Mouse (Mus musculus) myocyte (in vitro differentiated cells): ENCODE measurements around the gene Synpr. TPM values are rescaled to one million over a fixed set of nuclear protein-coding genes. Genes with fewer than 3 reads are reported as not detected.

Source experiments
- H3K27me3 ChIP-seq: one replicate; pipeline ENCODE4 v1.6.1; 2011; ENCODE audit not compliant: control insufficient read depth, insufficient read depth, insufficient read length
- H3K36me3 ChIP-seq: one replicate; pipeline ENCODE4 v1.6.1; 2011; ENCODE audit not compliant: control insufficient read depth, insufficient read depth
- H3K4me2 ChIP-seq: one replicate; pipeline ENCODE4 v1.6.1; 2011; ENCODE audit warnings: low read depth, control low read depth
- H3K4me3 ChIP-seq: one replicate; pipeline ENCODE4 v1.5.1; 2011; ENCODE audit warnings: mild to moderate bottlenecking, control low read depth, moderate library complexity
- H3K79me2 ChIP-seq: one replicate; pipeline ENCODE4 v1.6.1; 2011; ENCODE audit not compliant: control insufficient read depth, insufficient read depth
- H3ac ChIP-seq: one replicate; pipeline ENCODE4 v1.6.1; 2011; ENCODE audit not compliant: control insufficient read depth, insufficient read length
- CEBPB ChIP-seq: IDR thresholded peaks from 2 replicates; pipeline ENCODE4 v1.6.1; 2011; ENCODE audit warnings: mild to moderate bottlenecking, moderate library complexity; ENCODE audit not compliant: poor library complexity, insufficient read depth, severe bottlenecking
- E2F4 ChIP-seq: IDR thresholded peaks from one replicate; pipeline ENCODE4 v1.6.1; 2011; ENCODE audit warnings: mild to moderate bottlenecking, control low read depth, moderate library complexity; ENCODE audit not compliant: insufficient read depth
- MAX ChIP-seq: IDR thresholded peaks from one replicate; pipeline ENCODE4 v1.6.1; 2011; ENCODE audit warnings: low read depth, mild to moderate bottlenecking, control low read depth
- MYOD1 ChIP-seq, 3 experiments: IDR thresholded peaks; one replicate each; pipeline ENCODE4 v1.6.1; 2011; ENCODE audit warnings: control low read depth in 2 of 3, low read depth in 2 of 3, mild to moderate bottlenecking in 2 of 3, moderate library complexity in 1 of 3; ENCODE audit not compliant: insufficient read length in 2 of 3, control insufficient read depth in 1 of 3
- MYOG ChIP-seq, 3 experiments: IDR thresholded peaks; one replicate each; pipeline ENCODE4 v1.6.1; 2011; ENCODE audit warnings: control low read depth in 2 of 3, low read depth in 2 of 3, mild to moderate bottlenecking in 2 of 3; ENCODE audit not compliant: insufficient read length in 2 of 3, control insufficient read depth in 1 of 3, insufficient read depth in 1 of 3
- POLR2A ChIP-seq: IDR thresholded peaks from one replicate; pipeline ENCODE4 v1.6.1; 2011; ENCODE audit warnings: low read depth, mild to moderate bottlenecking, control low read depth, moderate library complexity; ENCODE audit not compliant: insufficient read length
- POLR2AphosphoS2 ChIP-seq: IDR thresholded peaks from one replicate; pipeline ENCODE4 v1.6.1; 2011; ENCODE audit warnings: low read depth, control low read depth; ENCODE audit not compliant: insufficient read length
- REST ChIP-seq: IDR thresholded peaks from one replicate; pipeline ENCODE4 v1.6.1; 2011; ENCODE audit warnings: mild to moderate bottlenecking, control low read depth, moderate library complexity; ENCODE audit not compliant: insufficient read depth, insufficient read length
- SRF ChIP-seq: IDR thresholded peaks from one replicate; pipeline ENCODE4 v1.6.1; 2011; ENCODE audit warnings: low read depth; ENCODE audit not compliant: control insufficient read depth, insufficient read length
- TCF12 ChIP-seq: IDR thresholded peaks from one replicate; pipeline ENCODE4 v1.6.1; 2011; ENCODE audit warnings: mild to moderate bottlenecking, control low read depth; ENCODE audit not compliant: poor library complexity, insufficient read depth, severe bottlenecking
- TCF3 ChIP-seq: IDR thresholded peaks from one replicate; pipeline ENCODE4 v1.6.1; 2011; ENCODE audit warnings: low read depth, control low read depth; ENCODE audit not compliant: insufficient read length
- USF1 ChIP-seq: IDR thresholded peaks from one replicate; pipeline ENCODE4 v1.6.1; 2011; ENCODE audit warnings: low read depth, mild to moderate bottlenecking, control low read depth, moderate library complexity
- polyA plus RNA-seq: library from polyadenylated mRNA; unstranded; fragments of >200 nt; fragmentation: generic; extraction: Trizol; gene quantifications from one replicate; pipeline ENCODE4 v1.2.1, GENCODE M21; 2012; ENCODE audit warnings: missing spikeins

Synpr gene
- polyA plus RNA-seq, 1 experiment = 0.07 TPM

- no peak overlapping the region for H3K4me3 ChIP-seq
- no peak overlapping the region for H3K4me2 ChIP-seq
- no peaks in the 10 kb centered on the region for H3K79me2 ChIP-seq
- TF ChIP-seq TCF12 = no peak
- no peak for TF ChIP-seq MAX
- no peaks in the 10 kb centered on the region for H3K27me3 ChIP-seq
- H3K36me3 ChIP-seq = no peaks in the 10 kb centered on the region
- no peak overlapping the region for H3ac ChIP-seq
Measured at GRCm38 (mm10) chr14:13333372-13333771, 48.8 kb downstream of the Synpr start.

- no peaks in the 10 kb centered on the region for H3K36me3 ChIP-seq
- no peak overlapping the region for H3ac ChIP-seq
- no peak overlapping the region for H3K4me3 ChIP-seq
- TF ChIP-seq MAX (no peak), E2F4 (no peak), TCF12 (no peak), POLR2AphosphoS2 (no peak), TCF3 (no peak), MYOG (IDR thresholded peaks at IDR 0.05; ENCODE audit: control insufficient read depth in 1 of 3, insufficient read depth in 1 of 3, insufficient read length in 2 of 3, low read depth in 2 of 3) (no peak), POLR2A (no peak), CEBPB (no peak), REST (no peak), USF1 (no peak), MYOD1 (IDR thresholded peaks at IDR 0.05; ENCODE audit: control insufficient read depth in 1 of 3, insufficient read length in 2 of 3, low read depth in 2 of 3) (no peak), SRF (no peak)
- no peak overlapping the region for H3K4me2 ChIP-seq
- H3K27me3 ChIP-seq = no peaks in the 10 kb centered on the region
- no peaks in the 10 kb centered on the region for H3K79me2 ChIP-seq
Measured at GRCm38 (mm10) chr14:13336162-13336561, 51.6 kb downstream of the Synpr start.

- TF ChIP-seq E2F4 (no peak), POLR2AphosphoS2 (no peak), SRF (no peak), MYOG (IDR thresholded peaks at IDR 0.05; ENCODE audit: control insufficient read depth in 1 of 3, insufficient read depth in 1 of 3, insufficient read length in 2 of 3, low read depth in 2 of 3) (no peak), CEBPB (no peak), TCF3 (no peak)
- no peaks in the 10 kb centered on the region for H3K36me3 ChIP-seq
- H3K27me3 ChIP-seq = no peaks in the 10 kb centered on the region
- H3K4me2 ChIP-seq = no peak overlapping the region
- H3K4me3 ChIP-seq = no peak overlapping the region
- H3K79me2 ChIP-seq = no peaks in the 10 kb centered on the region
- H3ac ChIP-seq = no peak overlapping the region
Measured at GRCm38 (mm10) chr14:13340688-13341087, 56.1 kb downstream of the Synpr start.

- Histone ChIP-seq H3K27me3 (no peaks in the 10 kb centered on the region), H3K79me2 (no peaks in the 10 kb centered on the region), H3ac (no peak overlapping the region), H3K4me3 (no peak overlapping the region), H3K4me2 (no peak overlapping the region), H3K36me3 (no peaks in the 10 kb centered on the region)
- TF ChIP-seq SRF (no peak), POLR2A (no peak), MYOG (IDR thresholded peaks at IDR 0.05; ENCODE audit: control insufficient read depth in 1 of 3, insufficient read depth in 1 of 3, insufficient read length in 2 of 3, low read depth in 2 of 3) (no peak), TCF3 (no peak), REST (no peak), POLR2AphosphoS2 (no peak), TCF12 (no peak)
Measured at GRCm38 (mm10) chr14:13344240-13344639, 59.7 kb downstream of the Synpr start.

- Histone ChIP-seq H3K27me3 (no peaks in the 10 kb centered on the region), H3K79me2 (no peaks in the 10 kb centered on the region), H3K4me2 (no peak overlapping the region), H3ac (no peak overlapping the region), H3K36me3 (no peaks in the 10 kb centered on the region), H3K4me3 (no peak overlapping the region)
- TF ChIP-seq SRF (no peak), TCF3 (no peak), E2F4 (no peak), REST (no peak), POLR2A (no peak), TCF12 (no peak), CEBPB (no peak), MYOG (IDR thresholded peaks at IDR 0.05; ENCODE audit: control insufficient read depth in 1 of 3, insufficient read depth in 1 of 3, insufficient read length in 2 of 3, low read depth in 2 of 3) (no peak), USF1 (no peak), MAX (no peak), POLR2AphosphoS2 (no peak), MYOD1 (IDR thresholded peaks at IDR 0.05; ENCODE audit: control insufficient read depth in 1 of 3, insufficient read length in 2 of 3, low read depth in 2 of 3) (no peak)
Measured at GRCm38 (mm10) chr14:13349170-13349865, 64.7 kb downstream of the Synpr start.
